Mouse (Mus musculus) right cerebral cortex, postnatal 14 days (tissue): ENCODE measurements around the gene Gsta1.
A peak's percentile ranks its signal among the peaks of the same experiment; 100 is the strongest.
"Not testable (repeated sequence)": the region's sequence is repeated elsewhere in the genome, so short reads cannot be mapped to it uniquely, and the experiment has no call there.

Experiments
- DNase-seq: peaks from one replicate; pipeline ENCODE4 v3.0.0; 2022

Gene Gsta1

GRCm38 (mm10) chr9:78233121-78233695 is 2.8 kb downstream of the Gsta1 start:
- not testable (repeated sequence) for DNase-seq

GRCm38 (mm10) chr9:78255683-78256470 is 25.4 kb downstream of the Gsta1 start:
- DNase-seq = not testable (repeated sequence)

GRCm38 (mm10) chr9:78256914-78257313 is 26.5 kb downstream of the Gsta1 start, which contains the start of gene Gm3776:
TSS of gene Gm3776 (plus strand) at chr9:78257129.
- not testable (repeated sequence) for DNase-seq

- DNase-seq = peak; percentile 13
Measured at GRCm38 (mm10) chr9:78259688-78260087, 29.2 kb downstream of the Gsta1 start.

- not testable (repeated sequence) for DNase-seq
Measured at GRCm38 (mm10) chr9:78270945-78271344, 40.5 kb downstream of the Gsta1 start.

GRCm38 (mm10) chr9:78282002-78282711 is 51.7 kb downstream of the Gsta1 start:
- not testable (repeated sequence) for DNase-seq

- DNase-seq = not testable (repeated sequence)
Measured at GRCm38 (mm10) chr9:78289063-78289462, 58.6 kb downstream of the Gsta1 start.

GRCm38 (mm10) chr9:78289723-78290122 is 59.3 kb downstream of the Gsta1 start, which contains the start of gene Gm10639:
TSS of gene Gm10639 (plus strand) at chr9:78289923.
- DNase-seq = not testable (repeated sequence)
